Mouse (Mus musculus) ES-Bruce4 (cell line): Measurements from ENCODE around the gene Ddit4.
A peak's percentile ranks its signal among the peaks of the same experiment; 100 is the strongest.

ENCODE experiments used
- CTCF ChIP-seq: IDR thresholded peaks from one replicate; pipeline ENCODE4 v1.8.1; 2011; ENCODE audit warnings: low read depth, low read length
- EP300 ChIP-seq: IDR thresholded peaks from 2 replicates; pipeline ENCODE4 v1.6.1; 2011; ENCODE audit warnings: low read depth, low read length; ENCODE audit not compliant: insufficient read depth

DNA sequence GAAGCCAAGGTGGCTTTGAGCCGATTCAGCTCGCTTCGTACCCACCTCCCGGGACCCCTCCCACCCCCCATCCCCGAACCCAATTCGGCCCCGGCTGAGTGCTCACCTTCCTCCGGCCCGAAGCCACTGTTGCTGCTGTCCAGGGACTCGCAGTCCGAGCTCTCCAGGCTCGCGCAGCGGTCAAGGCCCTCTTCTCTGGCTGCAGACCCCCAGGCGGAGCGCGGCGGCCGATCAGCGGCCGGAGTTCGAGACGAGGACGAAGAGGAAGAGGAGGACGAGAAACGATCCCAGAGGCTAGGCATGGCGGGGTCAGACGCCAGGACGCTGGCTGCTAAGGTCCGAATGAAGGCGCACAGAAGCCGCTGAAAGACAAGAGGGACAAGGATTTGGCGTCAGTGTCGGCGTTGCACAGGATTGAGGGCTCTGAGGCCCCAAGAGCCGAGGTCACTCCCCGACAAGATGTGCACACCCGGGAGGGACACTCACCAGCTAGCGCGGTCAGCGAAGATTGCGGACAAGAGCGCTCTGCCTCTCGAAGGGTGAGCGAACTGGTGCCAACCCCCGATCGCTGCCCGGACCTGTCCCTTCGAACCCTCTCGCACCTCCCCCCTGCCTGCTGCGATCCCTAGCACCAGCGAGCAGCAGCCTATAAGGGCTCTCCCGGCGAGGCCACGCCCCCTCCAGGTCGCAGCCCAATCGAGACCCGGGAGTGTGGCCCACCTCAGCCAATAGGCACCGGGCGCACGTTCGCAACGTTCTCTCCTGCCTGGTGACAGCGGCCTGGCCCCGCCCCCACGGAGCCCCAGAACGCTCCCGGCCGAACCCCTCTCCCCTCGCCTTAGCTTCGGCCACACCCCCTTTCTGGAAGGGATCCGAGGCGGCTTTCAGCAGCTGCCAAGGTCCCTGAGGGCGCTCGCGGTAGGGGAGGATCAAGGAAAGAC, at the start of gene Ddit4:
- TF ChIP-seq CTCF (no peak), EP300 (peak; percentile 86)
